Mouse (Mus musculus): ENCODE results near the gene Atg4c.

Gene Atg4c

GRCm38 (mm10) chr4:99193810-99194582, at the start of gene Atg4c:
Atg4c (plus strand) TSS chr4:99193934.
- DNase-seq (ENCODE audit: low spot score in 2 of 2), result peak; percentile 65 to 84

- no peak for DNase-seq (ENCODE audit: low spot score in 2 of 2)
These were observed 42.3 kb upstream of the Atg4c start for GRCm38 (mm10) chr4:99151434-99151833.

DNA sequence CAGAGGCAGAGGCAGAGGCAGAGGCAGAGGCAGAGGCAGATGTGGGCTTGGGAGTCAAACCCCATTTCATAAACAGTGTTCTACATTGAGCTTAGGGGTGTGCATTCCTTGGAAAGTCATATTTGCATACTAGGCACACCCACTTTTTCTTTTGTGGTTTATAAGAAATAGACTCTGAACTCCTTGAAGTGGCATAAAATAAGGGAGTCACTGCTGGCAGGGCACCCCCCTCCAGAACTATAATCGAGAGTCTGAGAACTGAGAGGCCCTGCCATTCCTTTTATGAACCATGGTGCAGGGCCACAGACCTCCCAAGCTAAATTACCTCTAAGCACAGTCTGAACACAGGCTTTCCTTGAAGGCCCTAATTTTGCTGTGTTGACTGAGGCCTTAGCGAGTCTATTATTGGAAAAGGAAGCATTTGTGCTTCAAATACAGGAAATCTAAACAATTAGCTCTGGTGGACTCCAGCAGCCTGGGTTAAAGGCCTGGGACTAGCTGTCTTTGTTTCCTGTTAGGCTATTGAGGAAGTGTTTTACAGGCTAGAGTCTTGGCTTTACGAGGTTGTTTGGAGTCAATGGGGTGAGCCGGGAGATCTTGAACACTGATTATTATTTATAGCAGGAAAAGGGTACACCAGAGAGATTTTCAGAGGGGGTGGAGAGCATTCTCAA, 41.7 kb upstream of the Atg4c start:
- no peak for DNase-seq (ENCODE audit: low spot score in 2 of 2)

GRCm38 (mm10) chr4:99156641-99157307, 37.0 kb upstream of the Atg4c start:
- no peak for DNase-seq (ENCODE audit: low spot score in 2 of 2)

GRCm38 (mm10) chr4:99158495-99158894, 35.2 kb upstream of the Atg4c start:
- DNase-seq (ENCODE audit: low spot score in 2 of 2), result no peak

GRCm38 (mm10) chr4:99160414-99160813, 33.3 kb upstream of the Atg4c start:
- DNase-seq (ENCODE audit: low spot score in 2 of 2), result no peak

GRCm38 (mm10) chr4:99160899-99161298, 32.8 kb upstream of the Atg4c start:
- no peak for DNase-seq (ENCODE audit: low spot score in 2 of 2)

- peak; percentile 18 to 19 for DNase-seq (ENCODE audit: low spot score in 2 of 2)
These were observed 32.2 kb upstream of the Atg4c start for GRCm38 (mm10) chr4:99161457-99161971.

GRCm38 (mm10) chr4:99163001-99163400, 30.7 kb upstream of the Atg4c start:
- no peak for DNase-seq (ENCODE audit: low spot score in 2 of 2)

DNA sequence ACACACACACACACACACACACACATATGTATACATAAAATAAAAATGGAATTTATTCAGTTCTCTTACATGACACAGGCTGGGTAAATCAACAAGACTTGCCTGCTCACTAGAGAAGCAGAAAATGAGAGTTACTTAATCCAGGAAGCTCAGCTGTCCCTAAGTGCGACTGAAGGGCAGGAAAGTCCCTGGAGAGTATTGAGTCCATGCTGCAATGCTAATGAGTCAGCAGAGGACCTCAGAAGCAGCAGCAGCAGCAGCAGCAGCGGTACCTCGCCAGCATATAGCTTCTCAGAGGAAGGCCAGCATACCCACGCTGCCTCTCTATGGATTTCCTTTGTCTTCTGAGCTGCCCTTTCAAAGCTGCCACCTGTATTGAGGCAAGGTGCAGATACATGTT, 30.2 kb upstream of the Atg4c start:
- DNase-seq (ENCODE audit: low spot score in 2 of 2), result no peak

- no peak for DNase-seq (ENCODE audit: low spot score in 2 of 2)
These were observed 24.9 kb upstream of the Atg4c start for GRCm38 (mm10) chr4:99168869-99169268.

DNA sequence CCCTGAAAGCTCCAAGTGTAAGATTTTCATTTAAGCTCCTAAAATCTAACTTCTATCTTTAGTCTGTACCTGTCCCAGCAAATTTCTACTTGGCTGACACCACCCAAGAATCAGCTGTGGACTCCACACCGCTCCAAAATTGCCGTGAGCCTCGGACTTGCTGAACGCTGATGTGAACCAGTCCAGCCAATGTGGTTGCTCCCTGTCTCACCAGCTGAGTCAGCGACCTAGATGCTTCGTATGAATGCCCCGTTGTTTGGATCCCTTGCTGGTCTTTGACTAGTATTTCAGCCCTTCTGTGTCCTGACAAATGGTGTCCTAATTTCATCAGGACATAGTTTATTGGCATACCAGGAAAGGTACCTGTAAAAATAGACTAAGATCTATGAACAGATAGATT, 19.5 kb upstream of the Atg4c start:
- no peak for DNase-seq (ENCODE audit: low spot score in 2 of 2)

DNA sequence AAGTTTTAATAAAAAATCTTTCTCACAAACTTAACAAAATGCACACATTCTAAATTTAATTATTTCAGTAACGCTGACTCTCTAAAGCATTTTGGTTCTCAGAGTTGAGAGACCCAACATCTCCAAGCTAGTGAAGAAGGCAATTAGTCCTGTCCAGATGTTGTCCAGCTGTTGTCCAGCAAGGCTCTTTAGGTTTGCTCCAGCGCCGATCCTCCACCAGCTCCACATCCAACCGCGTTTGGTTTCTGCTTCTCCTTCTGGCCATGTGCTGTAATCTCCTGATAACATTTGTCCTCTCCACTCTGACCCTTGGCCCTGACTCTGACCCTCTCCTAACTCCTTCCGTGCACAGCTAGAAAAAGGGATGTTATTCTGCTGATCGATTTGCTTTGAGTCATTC, 16.9 kb upstream of the Atg4c start:
- DNase-seq (ENCODE audit: low spot score in 2 of 2), result no peak

- DNase-seq (ENCODE audit: low spot score in 2 of 2), result no peak
These were observed 16.5 kb upstream of the Atg4c start for GRCm38 (mm10) chr4:99177255-99177654.

DNA sequence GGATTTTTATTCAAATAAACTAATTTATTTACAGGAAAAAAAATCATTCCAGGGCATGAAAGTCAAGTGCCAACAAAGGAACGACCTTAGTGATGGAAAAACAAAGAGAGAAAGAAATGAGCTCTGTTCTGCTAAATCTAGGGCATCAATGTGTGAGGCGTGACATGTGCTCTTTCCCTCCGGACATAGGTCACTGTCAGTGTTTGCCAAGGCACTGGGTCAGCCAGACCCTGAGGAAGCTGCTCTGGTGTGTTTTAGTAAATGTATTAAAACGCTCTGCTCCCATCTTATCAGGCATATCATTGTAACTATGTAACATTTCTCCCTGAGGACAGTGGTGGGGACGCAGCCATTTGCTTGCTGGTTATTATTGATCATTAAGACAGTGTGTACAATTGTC, 14.9 kb upstream of the Atg4c start:
- DNase-seq (ENCODE audit: low spot score in 2 of 2), result no peak

DNA sequence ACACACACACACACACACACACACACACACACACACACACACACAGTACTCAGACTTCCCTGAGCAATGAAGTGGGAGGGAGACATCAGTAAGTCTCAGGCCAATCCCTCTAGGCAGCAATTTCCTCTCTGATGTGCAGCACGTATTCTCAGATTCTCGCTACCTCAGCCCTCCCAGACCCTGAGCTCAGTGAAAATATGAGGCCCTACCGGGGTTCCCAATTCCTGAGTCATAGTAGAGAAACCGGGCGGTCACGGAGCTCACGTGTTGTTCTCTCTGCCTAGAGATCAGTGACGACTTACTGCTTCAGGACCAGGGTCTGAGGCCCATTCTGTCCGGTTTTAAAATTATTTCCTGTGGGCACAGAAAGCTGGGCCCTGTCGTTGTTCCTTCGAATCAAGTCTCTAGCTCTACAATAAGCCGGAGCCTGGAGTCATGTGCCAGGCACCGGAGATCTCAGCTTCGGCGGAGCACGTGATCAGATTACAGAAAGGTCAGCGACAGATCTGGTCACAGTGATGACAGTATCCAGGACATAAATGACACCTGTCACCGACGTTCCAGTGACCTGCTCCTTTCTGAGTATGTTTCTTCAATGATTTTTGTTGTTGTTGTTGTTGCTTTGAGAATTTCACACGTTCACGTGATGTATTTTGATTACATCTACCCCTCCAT, 14.2 kb upstream of the Atg4c start:
- DNase-seq (ENCODE audit: low spot score in 2 of 2), result no peak

DNA sequence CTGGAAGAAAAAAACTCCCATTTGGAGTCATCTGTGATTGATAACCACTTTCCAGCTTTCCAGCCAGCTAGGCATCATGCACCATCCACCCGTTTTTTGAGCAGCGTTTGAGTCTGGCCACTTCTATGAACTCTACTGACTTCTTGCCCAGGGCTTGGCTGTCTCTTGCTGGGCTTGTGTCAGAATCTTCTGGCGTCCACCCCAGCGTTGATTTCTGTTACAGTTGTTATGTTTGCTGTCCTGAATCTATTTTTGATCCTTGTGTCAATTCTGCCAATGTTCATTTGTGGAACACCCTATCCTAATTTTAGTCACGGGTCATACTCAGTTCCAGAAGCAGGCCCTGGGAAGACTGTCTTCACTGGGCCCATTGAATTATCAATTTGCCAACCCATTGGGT, 12.8 kb upstream of the Atg4c start:
- DNase-seq (ENCODE audit: low spot score in 2 of 2), result no peak

GRCm38 (mm10) chr4:99181739-99182419, 11.9 kb upstream of the Atg4c start:
- DNase-seq (ENCODE audit: low spot score in 2 of 2), result no peak

- no peak for DNase-seq (ENCODE audit: low spot score in 2 of 2)
These were observed 10.9 kb upstream of the Atg4c start for GRCm38 (mm10) chr4:99182660-99183431.

DNA sequence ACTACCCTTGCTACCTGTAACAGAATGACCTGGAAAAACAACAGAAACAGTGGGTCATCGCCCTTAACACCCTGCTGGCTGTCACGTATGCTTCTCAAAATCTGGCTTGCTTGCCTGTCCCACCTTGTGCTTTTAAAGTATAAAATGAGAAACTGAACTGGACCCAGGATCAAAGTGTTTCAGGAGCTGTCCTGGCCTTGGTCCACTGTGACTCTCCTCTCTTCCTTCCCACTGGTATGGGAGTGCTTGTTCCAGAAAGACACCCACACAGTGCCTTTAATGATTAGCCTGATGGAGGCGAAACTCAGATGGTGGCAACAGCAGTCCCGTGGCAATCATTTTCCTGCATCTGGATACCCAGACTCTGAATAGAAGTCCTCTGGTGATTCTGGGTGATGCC, 9.1 kb upstream of the Atg4c start:
- DNase-seq (ENCODE audit: low spot score in 2 of 2), result no peak

DNA sequence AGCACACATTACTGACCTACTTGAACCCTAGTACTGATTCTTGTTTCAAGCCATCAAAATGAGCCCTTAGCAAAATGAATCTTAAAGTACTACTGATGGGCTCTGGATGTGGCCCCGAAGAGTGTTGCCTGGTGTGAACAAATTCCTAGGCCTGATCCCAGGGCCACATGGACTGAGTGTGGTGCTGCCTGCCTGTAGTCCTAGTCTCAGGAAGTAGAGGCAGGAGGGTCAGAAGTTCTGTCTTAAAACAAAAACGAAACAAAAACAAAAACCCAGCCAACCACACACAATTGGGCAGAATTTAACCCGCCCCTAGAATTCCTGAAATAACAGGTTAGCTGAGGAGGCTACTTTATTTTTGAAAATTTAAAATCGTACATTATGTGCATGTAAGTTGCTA, 8.4 kb upstream of the Atg4c start:
- DNase-seq (ENCODE audit: low spot score in 2 of 2), result no peak

Measured in left cerebral cortex, adult 9 months (tissue).